Mouse (Mus musculus) midbrain, embryonic 16.5 days (tissue): Measurements from ENCODE around the gene Olfr554. TPM values are rescaled to one million over a fixed set of nuclear protein-coding genes. Genes with fewer than 3 reads are reported as not detected.
"Not testable (repeated sequence)": the region's sequence is repeated elsewhere in the genome, so short reads cannot be mapped to it uniquely, and the experiment has no call there.

Experiments
- ATAC-seq: fragments of 200-750 bp; cut with Nextera tagmentation; 2 replicates; pipeline ENCODE4 v1.8.0; 2017; ENCODE audit warnings: moderate TSS enrichment
- H3K27ac ChIP-seq: fragments of 300-500 bp; sonication (generic); 2 replicates; pipeline ENCODE4 v1.5.1; 2014; ENCODE audit warnings: mild to moderate bottlenecking, low read length, mixed read lengths
- H3K27me3 ChIP-seq: fragments of 300-500 bp; sonication (generic); 2 replicates; pipeline ENCODE4 v1.6.1; 2014; ENCODE audit warnings: low read depth, low read length, mixed read lengths; ENCODE audit not compliant: control insufficient read depth, insufficient read depth
- H3K36me3 ChIP-seq: fragments of 300-500 bp; sonication (generic); 2 replicates; pipeline ENCODE4 v1.6.1; 2014; ENCODE audit warnings: mild to moderate bottlenecking, low read length, moderate library complexity, mixed read lengths; ENCODE audit not compliant: control insufficient read depth, insufficient read depth
- H3K4me1 ChIP-seq: fragments of 300-500 bp; sonication (generic); 2 replicates; pipeline ENCODE4 v1.6.1; 2014; ENCODE audit warnings: mild to moderate bottlenecking, low read length, mixed read lengths; ENCODE audit not compliant: control insufficient read depth, insufficient read depth
- H3K4me2 ChIP-seq: fragments of 300-500 bp; sonication (generic); 2 replicates; pipeline ENCODE4 v1.6.1; 2014; ENCODE audit warnings: mild to moderate bottlenecking, low read length, mixed read lengths
- H3K4me3 ChIP-seq: fragments of 300-500 bp; sonication (generic); 2 replicates; pipeline ENCODE4 v1.5.1; 2014; ENCODE audit warnings: low read depth, mild to moderate bottlenecking, low read length, moderate library complexity, mixed read lengths
- H3K9ac ChIP-seq: fragments of 300-500 bp; sonication (generic); 2 replicates; pipeline ENCODE4 v1.6.1; 2014; ENCODE audit warnings: low read depth, low read length, mixed read lengths
- H3K9me3 ChIP-seq: fragments of 300-500 bp; sonication (generic); replicated peaks from 2 replicates; pipeline ENCODE4 v1.6.1; 2014; ENCODE audit warnings: mild to moderate bottlenecking, low read length, mixed read lengths; ENCODE audit not compliant: control insufficient read depth, poor library complexity, severe bottlenecking
- WGBS: fragments of 180-500 bp; shearing (Covaris S2); extraction: QIAGEN DNeasy Blood & Tissue Kit; methylation state at CpG from one replicate; pipeline ENCODE4 v1.1.7; 2014; 5-methylcytosine and 5-hydroxymethylcytosine counted together
- polyA plus RNA-seq: library from polyadenylated mRNA; unstranded; fragments of >200 nt; fragmentation: Nextera tagmentation; extraction: Ambion mirVana; gene quantifications from 2 replicates; pipeline ENCODE4 v1.2.1, GENCODE M21; 2015

The Olfr554 gene
- polyA plus RNA-seq, result not detected in 2 replicates

GRCm38 (mm10) chr7:102638132-102638531, at the start of gene Olfr554:
Olfr554 (plus strand) TSS chr7:102638432.
- Histone ChIP-seq H3K9me3 (no peaks in the 10 kb centered on the region), H3K9ac (no peak within 1 kb of the TSS), H3K4me2 (no peak within 1 kb of the TSS), H3K4me3 (no peak within 1 kb of the TSS), H3K4me1 (no peaks in the 10 kb centered on the region), H3K27ac (no peak within 1 kb of the TSS), H3K36me3 (no peaks in the 10 kb centered on the region), H3K27me3 (no peaks in the 10 kb centered on the region)
- 65% methylated on average over 1 of the region's 1 CpGs for WGBS
- ATAC-seq, result no peak

- Histone ChIP-seq H3K4me1 (no peaks in the 10 kb centered on the region), H3K36me3 (no peaks in the 10 kb centered on the region), H3K9me3 (no peaks in the 10 kb centered on the region), H3K27ac (no peak within 1 kb of the TSS), H3K4me2 (no peak within 1 kb of the TSS), H3K27me3 (no peaks in the 10 kb centered on the region), H3K9ac (no peak within 1 kb of the TSS), H3K4me3 (no peak within 1 kb of the TSS)
- ATAC-seq, result no peak
- WGBS, result 98% methylated on average over 3 of the region's 3 CpGs
Measured at GRCm38 (mm10) chr7:102591786-102592185, 46.4 kb upstream of the Olfr554 start, which contains the start of gene Olfr551. Olfr551 (minus strand) TSS chr7:102591886.

- Histone ChIP-seq H3K9ac (no peak within 1 kb of the TSS), H3K4me3 (no peak within 1 kb of the TSS), H3K27me3 (no peaks in the 10 kb centered on the region), H3K4me2 (no peak within 1 kb of the TSS), H3K9me3 (no peaks in the 10 kb centered on the region), H3K27ac (no peak within 1 kb of the TSS), H3K36me3 (no peaks in the 10 kb centered on the region), H3K4me1 (no peaks in the 10 kb centered on the region)
- ATAC-seq, result no peak
- WGBS, result 93% methylated on average over 1 of the region's 1 CpGs
Measured at GRCm38 (mm10) chr7:102597378-102598031, 40.7 kb upstream of the Olfr554 start, which contains the start of gene Olfr552. Olfr552 (plus strand) TSS chr7:102597770.

- H3K27me3 ChIP-seq, result no peaks in the 10 kb centered on the region
- H3K9me3 ChIP-seq, result no peaks in the 10 kb centered on the region
- no peak within 1 kb of the TSS for H3K4me3 ChIP-seq
- no peak within 1 kb of the TSS for H3K9ac ChIP-seq
- H3K27ac ChIP-seq, result no peak within 1 kb of the TSS
- no peaks in the 10 kb centered on the region for H3K4me1 ChIP-seq
- ATAC-seq, result no peak
- H3K4me2 ChIP-seq, result no peak within 1 kb of the TSS
- H3K36me3 ChIP-seq, result no peaks in the 10 kb centered on the region
Measured at GRCm38 (mm10) chr7:102618118-102618517, 20.1 kb upstream of the Olfr554 start, which contains the start of gene Olfr553. Olfr553 (minus strand) TSS chr7:102618218.

GRCm38 (mm10) chr7:102619608-102620007, 18.6 kb upstream of the Olfr554 start:
- WGBS, result 70% methylated on average over 5 of the region's 5 CpGs
- ATAC-seq, result no peak
- Histone ChIP-seq H3K4me3 (no peak overlapping the region), H3K4me2 (no peak overlapping the region), H3K36me3 (no peaks in the 10 kb centered on the region), H3K27ac (no peak overlapping the region), H3K9ac (no peak overlapping the region), H3K9me3 (no peaks in the 10 kb centered on the region), H3K4me1 (no peaks in the 10 kb centered on the region), H3K27me3 (no peaks in the 10 kb centered on the region)

GRCm38 (mm10) chr7:102620368-102620767, 17.9 kb upstream of the Olfr554 start:
- H3K4me2 ChIP-seq, ATAC-seq, H3K36me3 ChIP-seq, H3K9ac ChIP-seq, H3K4me1 ChIP-seq, H3K27me3 ChIP-seq, H3K4me3 ChIP-seq, H3K9me3 ChIP-seq, H3K27ac ChIP-seq: not testable (repeated sequence)
- 87% methylated on average over 18 of the region's 19 CpGs for WGBS

GRCm38 (mm10) chr7:102636665-102637064, 1.6 kb upstream of the Olfr554 start:
- Histone ChIP-seq H3K4me3 (no peak overlapping the region), H3K27ac (no peak overlapping the region), H3K9ac (no peak overlapping the region), H3K9me3 (no peaks in the 10 kb centered on the region), H3K4me2 (no peak overlapping the region), H3K36me3 (no peaks in the 10 kb centered on the region), H3K4me1 (no peaks in the 10 kb centered on the region), H3K27me3 (no peaks in the 10 kb centered on the region)
- WGBS, result 31% methylated on average over 3 of the region's 3 CpGs
- no peak for ATAC-seq

GRCm38 (mm10) chr7:102644945-102645344, 6.7 kb downstream of the Olfr554 start:
- not testable (repeated sequence) for H3K27ac ChIP-seq, H3K36me3 ChIP-seq, H3K9me3 ChIP-seq, H3K4me2 ChIP-seq, ATAC-seq, H3K4me3 ChIP-seq, H3K9ac ChIP-seq, H3K27me3 ChIP-seq, H3K4me1 ChIP-seq
- 92% methylated on average over 4 of the region's 4 CpGs for WGBS

- H3K4me1 ChIP-seq, result no peaks in the 10 kb centered on the region
- H3K27me3 ChIP-seq, result no peaks in the 10 kb centered on the region
- 79% methylated on average over 1 of the region's 1 CpGs for WGBS
- no peak within 1 kb of the TSS for H3K4me3 ChIP-seq
- H3K9me3 ChIP-seq, result no peaks in the 10 kb centered on the region
- H3K9ac ChIP-seq, result no peak within 1 kb of the TSS
- no peak within 1 kb of the TSS for H3K4me2 ChIP-seq
- no peaks in the 10 kb centered on the region for H3K36me3 ChIP-seq
- H3K27ac ChIP-seq, result no peak within 1 kb of the TSS
- ATAC-seq, result no peak
Measured at GRCm38 (mm10) chr7:102658523-102658922, 20.3 kb downstream of the Olfr554 start, which contains the start of gene Olfr555. Olfr555 (plus strand) TSS chr7:102658823.
